Mouse (Mus musculus) thymus, adult 2 months (tissue): Measurements from ENCODE around the gene Sgf29. TPM values are rescaled to one million over a fixed set of nuclear protein-coding genes. Genes with fewer than 3 reads are reported as not detected.
"Not testable (repeated sequence)": the region's sequence is repeated elsewhere in the genome, so short reads cannot be mapped to it uniquely, and the experiment has no call there.

Experiments used
- DNase-seq: peaks from one replicate; pipeline ENCODE4 v3.0.0; 2021
- H3K27ac ChIP-seq: fragments of 200-500 bp; 2 replicates; pipeline ENCODE4 v1.5.1; 2012; ENCODE audit warnings: low read length, control low read depth; ENCODE audit not compliant: control insufficient read depth, insufficient read depth
- H3K27me3 ChIP-seq: fragments of 200-500 bp; 2 replicates; pipeline ENCODE4 v1.6.1; 2012; ENCODE audit warnings: mild to moderate bottlenecking, low read length, moderate library complexity, mixed read lengths; ENCODE audit not compliant: control insufficient read depth, insufficient read depth
- H3K36me3 ChIP-seq: fragments of 200-500 bp; 2 replicates; pipeline ENCODE4 v1.6.1; 2012; ENCODE audit warnings: mild to moderate bottlenecking, low read length, moderate library complexity; ENCODE audit not compliant: control insufficient read depth, insufficient read depth
- H3K4me1 ChIP-seq: fragments of 200-500 bp; replicated peaks from 2 replicates; pipeline ENCODE4 v1.6.1; 2012; ENCODE audit warnings: low read length; ENCODE audit not compliant: control insufficient read depth, insufficient read depth
- H3K4me3 ChIP-seq: fragments of 200-500 bp; 2 replicates; pipeline ENCODE4 v1.5.1; 2012; ENCODE audit warnings: mild to moderate bottlenecking, low read length, control low read depth, moderate library complexity; ENCODE audit not compliant: control insufficient read depth, insufficient read depth
- CTCF ChIP-seq: fragments of 200-500 bp; IDR thresholded peaks from 2 replicates; pipeline ENCODE4 v1.5.1; 2012; ENCODE audit warnings: mild to moderate bottlenecking, control low read depth, low read length, moderate library complexity, borderline replicate concordance; ENCODE audit not compliant: control insufficient read depth, poor library complexity, insufficient read depth; ENCODE audit errors: extremely low read depth
- POLR2A ChIP-seq: fragments of 200-500 bp; IDR thresholded peaks from 2 replicates; pipeline ENCODE4 v1.6.1; 2012; ENCODE audit warnings: mild to moderate bottlenecking, low read length, control low read depth, moderate library complexity; ENCODE audit not compliant: control insufficient read depth, poor library complexity, insufficient read depth; ENCODE audit errors: extremely low read depth
- WGBS: fragments of 180-500 bp; shearing (Covaris S2); methylation state at CpG from one replicate; pipeline ENCODE4 v1.1.7; 2018; 5-methylcytosine and 5-hydroxymethylcytosine counted together
- polyA plus RNA-seq: library from polyadenylated mRNA; depleted of rRNA; stranded (reverse); fragments of >200 nt; gene quantifications from 2 replicates; pipeline ENCODE4 v1.2.3, GENCODE M21; 2012

The Sgf29 gene
- polyA plus RNA-seq, 1 experiment = 99.6 TPM

DNA sequence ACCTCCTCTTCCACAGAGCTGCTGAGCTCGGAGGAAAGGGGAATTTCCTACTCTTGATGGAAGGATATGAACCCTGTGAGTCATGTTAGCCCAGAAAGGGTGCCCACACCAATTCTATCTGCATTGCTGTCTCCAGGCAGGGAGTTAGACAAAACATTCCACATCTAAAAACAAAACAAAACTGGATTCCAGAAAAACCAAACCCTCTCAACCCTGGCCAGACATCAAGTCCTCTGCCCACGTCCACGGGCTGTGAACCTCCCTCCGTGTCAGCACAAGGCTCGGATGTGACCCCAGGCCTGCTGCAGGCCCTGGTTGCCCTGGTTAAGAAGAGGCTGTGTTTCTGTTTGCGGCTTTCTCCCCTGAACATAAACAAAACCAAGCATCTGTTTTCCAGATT is 21.0 kb upstream of the Sgf29 start:
- no peak overlapping the region for H3K27ac ChIP-seq

DNA sequence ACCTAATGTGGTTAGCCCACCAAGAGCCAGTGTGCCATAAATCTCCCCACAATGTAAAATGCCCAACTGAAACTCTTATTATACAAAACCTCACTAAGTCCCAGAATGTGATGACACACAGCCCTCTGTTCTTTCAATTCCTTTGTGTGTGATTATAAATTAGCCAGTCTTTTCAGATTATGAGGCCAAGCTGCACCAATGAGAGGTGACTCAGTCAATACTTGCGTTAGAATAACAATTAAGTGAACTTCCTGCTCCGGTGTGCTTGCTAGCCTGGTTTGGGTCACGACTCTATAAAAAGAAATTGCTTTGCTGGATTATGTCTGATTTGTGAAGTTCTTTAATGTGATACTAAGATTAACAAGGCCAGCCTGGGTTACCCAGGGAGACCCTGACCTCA is 19.2 kb upstream of the Sgf29 start:
- Histone ChIP-seq H3K27ac (no peak overlapping the region), H3K4me1 (no peaks in the 10 kb centered on the region; the same call in 1 of the 2 replicates), H3K27me3 (no peaks in the 10 kb centered on the region; the same call in 1 of the 2 replicates), H3K4me3 (no peak overlapping the region), H3K36me3 (no peaks in the 10 kb centered on the region)
- TF ChIP-seq CTCF (no peak), POLR2A (no peak)
- DNase-seq = no peak
- WGBS = 34% methylated on average over 3 of the region's 3 CpGs

More for the DNA sequence above, 21.0 kb upstream of the Sgf29 start:
- no peaks in the 10 kb centered on the region; the same call in 1 of the 2 replicates for H3K4me1 ChIP-seq
- TF ChIP-seq POLR2A (no peak), CTCF (no peak)
- no peak for DNase-seq
- WGBS = 88% methylated on average over 6 of the region's 6 CpGs
- no peak overlapping the region for H3K4me3 ChIP-seq
- H3K36me3 ChIP-seq = no peaks in the 10 kb centered on the region
- H3K27me3 ChIP-seq = no peaks in the 10 kb centered on the region; the same call in 1 of the 2 replicates

DNA sequence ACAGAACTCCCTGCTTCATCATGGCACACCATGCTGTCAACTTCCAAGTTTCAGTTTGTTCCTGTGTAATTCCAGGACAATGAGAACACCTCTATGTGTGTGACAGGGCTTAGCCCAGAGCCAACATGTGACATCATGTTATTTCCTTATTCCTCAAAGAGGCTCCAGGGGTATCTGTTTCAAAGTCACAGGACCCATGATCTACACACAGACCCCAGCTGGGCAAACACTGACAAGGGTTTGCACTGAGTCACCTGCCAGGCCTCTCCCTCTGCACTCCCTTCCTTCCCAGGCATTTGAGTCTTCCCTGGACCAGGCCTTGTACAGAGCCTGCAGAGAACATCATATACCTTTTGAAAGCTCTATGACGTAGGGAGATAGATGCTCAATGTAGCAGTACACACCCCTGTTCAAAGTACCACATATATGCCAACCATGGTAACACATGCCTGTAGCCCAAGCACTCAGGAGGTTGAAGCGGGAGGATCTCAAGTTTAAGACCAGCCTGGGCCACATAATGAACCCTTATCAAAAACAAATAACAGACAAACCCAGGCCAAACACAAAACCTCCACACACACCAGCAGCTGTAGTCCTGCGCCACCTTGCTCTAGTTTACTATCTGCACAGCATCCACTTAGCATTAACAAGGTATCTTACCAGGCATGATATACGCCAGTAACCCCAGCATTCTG is 18.1 kb upstream of the Sgf29 start, which contains the start of gene Nupr1:
Gene Nupr1 (minus strand): TSS at position 38 of the 695 bp plus-strand sequence.
- Histone ChIP-seq H3K27me3 (no peaks in the 10 kb centered on the region), H3K4me1 (no peaks in the 10 kb centered on the region; the same call in 1 of the 2 replicates), H3K4me3 (no peak within 1 kb of the TSS), H3K27ac (no peak within 1 kb of the TSS), H3K36me3 (no peaks in the 10 kb centered on the region)
- no peak for DNase-seq
- WGBS = 97% methylated on average over 4 of the region's 4 CpGs
- TF ChIP-seq CTCF = no peak
- no peak for TF ChIP-seq POLR2A

DNA sequence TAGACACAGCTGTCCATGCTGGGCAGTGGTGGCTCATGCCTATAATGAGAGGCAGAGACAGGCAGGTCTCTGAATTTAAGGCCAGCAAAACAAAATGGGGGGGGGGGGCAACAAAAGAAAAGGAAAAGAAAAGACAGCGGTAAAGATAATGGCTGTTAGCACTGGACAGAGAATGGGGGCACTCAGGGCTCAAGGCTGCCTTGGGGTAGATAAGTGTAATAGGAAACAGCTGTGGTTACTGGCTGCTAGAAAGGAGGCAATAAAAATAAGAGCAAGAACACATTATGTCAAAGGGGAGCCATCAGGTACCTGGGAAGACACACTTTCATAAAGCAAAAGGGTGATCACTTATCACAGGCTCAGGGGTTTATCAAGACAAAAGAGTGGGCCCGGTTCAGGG is 16.6 kb upstream of the Sgf29 start:
- TF ChIP-seq POLR2A (no peak), CTCF (no peak)
- 66% methylated on average over 2 of the region's 2 CpGs for WGBS
- H3K27ac ChIP-seq = no peak overlapping the region
- H3K36me3 ChIP-seq = no peaks in the 10 kb centered on the region
- no peaks in the 10 kb centered on the region; the same call in 1 of the 2 replicates for H3K4me1 ChIP-seq
- no peak for DNase-seq
- H3K27me3 ChIP-seq = no peaks in the 10 kb centered on the region
- no peak overlapping the region for H3K4me3 ChIP-seq

DNA sequence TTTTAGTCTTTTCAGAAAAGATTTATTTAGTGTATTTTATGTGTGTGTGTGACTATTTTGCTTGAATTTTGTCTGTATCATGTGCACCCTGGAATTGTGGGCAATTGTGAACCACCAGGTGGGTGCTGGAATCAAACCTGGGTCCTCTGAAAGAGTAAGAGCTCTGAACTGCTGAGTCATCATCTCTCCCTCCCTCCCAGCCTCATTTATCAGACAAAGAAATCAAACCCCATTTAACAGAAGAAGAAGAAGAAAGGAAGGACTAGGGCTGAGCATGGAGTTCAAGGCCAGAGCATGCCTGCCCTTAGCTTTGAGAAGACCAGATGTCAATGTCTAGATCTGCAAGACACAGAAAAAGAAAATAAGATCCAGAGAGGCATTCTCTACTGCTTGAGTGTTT is 13.7 kb upstream of the Sgf29 start:
- no peak for TF ChIP-seq POLR2A
- no peak for TF ChIP-seq CTCF
- H3K4me1 ChIP-seq = no peaks in the 10 kb centered on the region
- H3K36me3 ChIP-seq = no peaks in the 10 kb centered on the region

DNA sequence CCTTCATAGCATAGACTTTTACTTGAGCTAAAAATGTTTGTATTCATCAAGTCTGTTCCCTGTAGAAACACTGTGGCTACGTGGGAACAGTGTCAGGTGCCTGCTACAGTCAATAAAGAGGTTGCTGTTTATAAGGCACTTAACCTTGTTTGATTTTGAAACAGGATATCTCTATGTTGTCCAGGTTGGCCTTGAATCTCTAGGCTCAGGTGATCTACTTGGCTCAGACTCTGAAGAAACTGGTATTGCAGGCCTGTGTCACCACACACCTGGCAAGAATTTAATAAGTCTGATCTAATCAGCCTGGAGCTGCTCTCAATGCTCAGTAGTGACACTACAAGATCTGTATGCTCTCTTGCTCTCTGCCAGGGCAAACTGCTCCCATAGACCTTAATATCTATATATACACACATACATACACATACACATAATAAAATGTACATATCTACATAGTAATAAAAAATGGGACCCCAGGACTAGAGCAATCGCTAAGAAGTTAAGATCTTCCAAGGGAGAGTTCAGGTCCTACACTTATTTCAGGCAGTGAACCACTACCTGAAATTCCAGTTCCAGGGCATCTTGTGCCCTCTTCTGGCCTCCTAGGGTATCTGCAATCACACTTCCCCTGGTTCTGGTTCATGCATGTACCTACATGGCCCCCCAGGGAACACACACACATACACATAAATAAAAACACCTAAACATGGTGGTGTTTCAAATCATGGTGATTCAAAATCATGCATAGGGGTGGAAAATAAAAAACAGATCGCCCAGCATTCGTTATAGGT is 12.2 kb upstream of the Sgf29 start:
- Histone ChIP-seq H3K4me3 (no peak overlapping the region), H3K36me3 (no peaks in the 10 kb centered on the region), H3K27me3 (no peaks in the 10 kb centered on the region), H3K4me1 (no peaks in the 10 kb centered on the region), H3K27ac (no peak overlapping the region)
- TF ChIP-seq CTCF (no peak), POLR2A (no peak)
- peak; percentile 49 for DNase-seq
- 23% methylated on average over 4 of the region's 4 CpGs for WGBS

More for the DNA sequence above, 13.7 kb upstream of the Sgf29 start:
- no peak overlapping the region for H3K4me3 ChIP-seq
- H3K27ac ChIP-seq = no peak overlapping the region
- no peak for DNase-seq
- H3K27me3 ChIP-seq = no peaks in the 10 kb centered on the region

DNA sequence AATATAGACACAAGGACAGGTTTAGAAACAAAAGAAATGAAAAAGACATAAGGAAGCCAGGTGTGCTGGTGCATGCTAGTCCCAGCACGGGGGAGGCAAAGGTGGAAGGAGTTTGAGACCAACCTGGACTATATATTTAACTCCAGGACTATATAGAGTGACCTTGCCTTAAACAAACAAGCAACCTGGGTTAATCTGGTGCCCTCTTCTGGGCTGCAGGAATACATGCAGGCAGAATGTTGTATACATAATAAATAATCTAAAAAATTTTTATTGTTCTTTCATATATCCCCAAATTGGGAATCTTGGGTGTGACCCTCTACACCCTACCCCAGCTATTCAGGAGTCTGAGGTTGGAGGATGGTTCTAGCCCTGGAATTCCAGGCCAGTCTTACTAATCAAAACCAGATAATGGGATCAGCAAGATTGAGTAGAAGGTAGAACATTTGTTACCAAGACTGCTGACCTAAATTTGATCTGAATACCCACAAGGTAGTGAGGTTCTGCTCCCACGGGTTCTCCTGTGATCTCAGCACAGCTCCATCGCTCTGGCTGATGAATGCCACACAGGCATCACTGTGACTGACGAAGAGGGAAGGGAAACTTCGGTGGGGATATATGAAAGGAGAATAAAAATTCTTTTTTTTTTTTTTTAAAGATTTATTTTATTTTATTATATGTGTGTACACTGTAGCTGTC is 6.4 kb upstream of the Sgf29 start:
- TF ChIP-seq CTCF = no peak
- no peak for TF ChIP-seq POLR2A
- Histone ChIP-seq H3K4me3 (no peak overlapping the region), H3K27me3 (no peaks in the 10 kb centered on the region), H3K36me3 (no peaks in the 10 kb centered on the region), H3K4me1 (no peaks in the 10 kb centered on the region), H3K27ac (no peak overlapping the region)
- no peak for DNase-seq
- WGBS = 66% methylated on average over 5 of the region's 5 CpGs

DNA sequence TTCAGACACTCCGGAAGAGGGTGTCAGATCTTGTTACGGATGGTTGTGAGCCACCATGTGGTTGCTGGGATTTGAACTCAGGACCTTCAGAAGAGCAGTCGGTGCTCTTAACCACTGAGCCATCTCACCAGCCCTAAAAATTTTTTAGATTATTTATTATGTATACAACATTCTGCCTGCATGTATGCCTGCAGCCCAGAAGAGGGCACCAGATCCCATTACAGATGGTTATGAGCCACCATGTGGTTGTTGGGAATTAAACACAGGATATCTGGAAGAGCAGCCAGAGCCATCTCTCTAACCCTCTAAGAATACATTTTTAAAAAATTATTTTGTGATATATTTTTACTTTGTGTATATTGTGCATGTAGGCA is 5.9 kb upstream of the Sgf29 start:
- H3K4me3 ChIP-seq, H3K36me3 ChIP-seq, H3K27me3 ChIP-seq, H3K27ac ChIP-seq, H3K4me1 ChIP-seq: not testable (repeated sequence)
- peak; percentile 14 for DNase-seq
- WGBS = 17% methylated on average over 3 of the region's 3 CpGs
